Mouse (Mus musculus) liver, embryonic 11.5 days (tissue): Measurements from ENCODE around the gene Pappa. TPM values are rescaled to one million over a fixed set of nuclear protein-coding genes. Genes with fewer than 3 reads are reported as not detected.

ENCODE experiments used
- ATAC-seq: fragments of 200-750 bp; cut with Nextera tagmentation; replicated peaks from 2 replicates; pipeline ENCODE4 v1.8.0; 2017; ENCODE audit warnings: moderate number of reproducible peaks, mild to moderate bottlenecking, moderate TSS enrichment, moderate library complexity; ENCODE audit not compliant: low FRiP score
- DNase-seq: peaks from one replicate; pipeline ENCODE4 v3.0.0-alpha.2; 2017; ENCODE audit warnings: low spot score
- H3K27ac ChIP-seq: fragments of 300-500 bp; sonication (generic); 2 replicates; pipeline ENCODE4 v1.5.1; 2014; ENCODE audit warnings: mild to moderate bottlenecking, low read depth, low read length, control low read depth
- H3K27me3 ChIP-seq: fragments of 300-500 bp; sonication (generic); replicated peaks from 2 replicates; pipeline ENCODE4 v1.6.1; 2014; ENCODE audit warnings: low read length, mixed read lengths; ENCODE audit not compliant: control insufficient read depth, insufficient read depth
- H3K36me3 ChIP-seq: fragments of 300-500 bp; sonication (generic); 2 replicates; pipeline ENCODE4 v1.6.1; 2014; ENCODE audit warnings: mild to moderate bottlenecking, low read length, moderate library complexity, mixed read lengths; ENCODE audit not compliant: control insufficient read depth, insufficient read depth
- H3K4me1 ChIP-seq: fragments of 300-500 bp; sonication (generic); replicated peaks from 2 replicates; pipeline ENCODE4 v1.6.1; 2014; ENCODE audit warnings: low read length, mixed read lengths; ENCODE audit not compliant: control insufficient read depth, insufficient read depth
- H3K4me2 ChIP-seq: fragments of 300-500 bp; sonication (generic); 2 replicates; pipeline ENCODE4 v1.6.1; 2014; ENCODE audit warnings: mild to moderate bottlenecking, control low read depth, moderate library complexity
- H3K4me3 ChIP-seq: fragments of 300-500 bp; sonication (generic); 2 replicates; pipeline ENCODE4 v1.5.1; 2014; ENCODE audit warnings: low read depth, low read length, control low read depth
- H3K9ac ChIP-seq: fragments of 300-500 bp; sonication (generic); 2 replicates; pipeline ENCODE4 v1.6.1; 2014; ENCODE audit warnings: low read depth, low read length, control low read depth
- H3K9me3 ChIP-seq: fragments of 300-500 bp; sonication (generic); 2 replicates; pipeline ENCODE4 v1.6.1; 2016; ENCODE audit warnings: low read length, inconsistent platforms, mixed read lengths; ENCODE audit not compliant: control insufficient read depth
- WGBS: fragments of 180-500 bp; shearing (Covaris S2); extraction: QIAGEN DNeasy Blood & Tissue Kit; methylation state at CpG from one replicate; pipeline ENCODE4 v1.1.7; 2014; 5-methylcytosine and 5-hydroxymethylcytosine counted together
- polyA plus RNA-seq: library from polyadenylated mRNA; unstranded; fragments of >200 nt; fragmentation: Nextera tagmentation; extraction: Ambion mirVana; gene quantifications from 2 replicates; pipeline ENCODE4 v1.2.1, GENCODE M21; 2014

Pappa gene
- polyA plus RNA-seq, 1 experiment from 2014 or later, result 0.40 TPM

- H3K27ac ChIP-seq, result no peak overlapping the region
Measured at GRCm38 (mm10) chr4:65354580-65354979, 230.6 kb downstream of the Pappa start.

GRCm38 (mm10) chr4:65367135-65367534 is 243.2 kb downstream of the Pappa start:
- H3K9me3 ChIP-seq, result no peaks in the 10 kb centered on the region
- no peaks in the 10 kb centered on the region for H3K27me3 ChIP-seq
- no peak overlapping the region for H3K9ac ChIP-seq
- DNase-seq (no peak), ATAC-seq (no peak)
- no peak overlapping the region for H3K4me2 ChIP-seq
- no peaks in the 10 kb centered on the region for H3K4me1 ChIP-seq
- H3K4me3 ChIP-seq, result no peak overlapping the region
- no peak overlapping the region for H3K27ac ChIP-seq
- H3K36me3 ChIP-seq, result no peaks in the 10 kb centered on the region

More at GRCm38 (mm10) chr4:65354580-65354979, 230.6 kb downstream of the Pappa start:
- Histone ChIP-seq H3K4me3 (no peak overlapping the region), H3K9ac (no peak overlapping the region), H3K4me2 (no peak overlapping the region), H3K27me3 (no peaks in the 10 kb centered on the region), H3K4me1 (no peaks in the 10 kb centered on the region), H3K9me3 (no peaks in the 10 kb centered on the region), H3K36me3 (no peaks in the 10 kb centered on the region)
- WGBS, result 73% methylated on average over 4 of the region's 4 CpGs
- no peak for DNase-seq
- no peak for ATAC-seq

GRCm38 (mm10) chr4:65372731-65373130 is 248.8 kb downstream of the Pappa start:
- Histone ChIP-seq H3K4me1 (no peaks in the 10 kb centered on the region), H3K27ac (no peak overlapping the region), H3K4me3 (no peak overlapping the region), H3K4me2 (no peak overlapping the region), H3K9me3 (no peaks in the 10 kb centered on the region), H3K9ac (no peak overlapping the region), H3K27me3 (no peaks in the 10 kb centered on the region), H3K36me3 (no peaks in the 10 kb centered on the region)
- ATAC-seq (no peak), DNase-seq (no peak)
- WGBS, result 86% methylated on average over 3 of the region's 3 CpGs

GRCm38 (mm10) chr4:65373841-65374240 is 249.9 kb downstream of the Pappa start:
- Histone ChIP-seq H3K4me3 (no peak overlapping the region), H3K4me2 (no peak overlapping the region), H3K36me3 (no peaks in the 10 kb centered on the region), H3K27me3 (no peaks in the 10 kb centered on the region), H3K4me1 (no peaks in the 10 kb centered on the region), H3K9me3 (no peaks in the 10 kb centered on the region), H3K27ac (no peak overlapping the region), H3K9ac (no peak overlapping the region)
- DNase-seq, result no peak
- ATAC-seq, result no peak
- 45% methylated on average over 1 of the region's 1 CpGs for WGBS

GRCm38 (mm10) chr4:65376571-65376970 is 252.6 kb downstream of the Pappa start:
- Histone ChIP-seq H3K9me3 (no peaks in the 10 kb centered on the region), H3K27me3 (no peaks in the 10 kb centered on the region), H3K4me2 (no peak overlapping the region), H3K4me1 (no peaks in the 10 kb centered on the region), H3K27ac (no peak overlapping the region), H3K4me3 (no peak overlapping the region), H3K9ac (no peak overlapping the region), H3K36me3 (no peaks in the 10 kb centered on the region)
- DNase-seq (no peak), ATAC-seq (no peak)
- WGBS, result 78% methylated on average over 2 of the region's 2 CpGs

- H3K4me3 ChIP-seq, result no peak overlapping the region
- ATAC-seq (no peak), DNase-seq (no peak)
- no peaks in the 10 kb centered on the region for H3K36me3 ChIP-seq
- no peak overlapping the region for H3K27ac ChIP-seq
- H3K27me3 ChIP-seq, result no peaks in the 10 kb centered on the region
- no peak overlapping the region for H3K4me2 ChIP-seq
- H3K4me1 ChIP-seq, result no peaks in the 10 kb centered on the region
- 86% methylated on average over 4 of the region's 4 CpGs for WGBS
- H3K9me3 ChIP-seq, result no peaks in the 10 kb centered on the region
- no peak overlapping the region for H3K9ac ChIP-seq
Measured at GRCm38 (mm10) chr4:65379461-65379860, 255.5 kb downstream of the Pappa start.

GRCm38 (mm10) chr4:65383070-65383469 is 259.1 kb downstream of the Pappa start:
- no peaks in the 10 kb centered on the region for H3K9me3 ChIP-seq
- no peaks in the 10 kb centered on the region for H3K4me1 ChIP-seq
- no peak overlapping the region for H3K4me3 ChIP-seq
- H3K4me2 ChIP-seq, result no peak overlapping the region
- H3K27me3 ChIP-seq, result no peaks in the 10 kb centered on the region
- ATAC-seq, result no peak
- no peak overlapping the region for H3K27ac ChIP-seq
- H3K9ac ChIP-seq, result no peak overlapping the region
- no peaks in the 10 kb centered on the region for H3K36me3 ChIP-seq
- 89% methylated on average over 4 of the region's 4 CpGs for WGBS
- no peak for DNase-seq

GRCm38 (mm10) chr4:65391001-65391400 is 267.0 kb downstream of the Pappa start:
- 62% methylated on average over 4 of the region's 4 CpGs for WGBS
- no peak for ATAC-seq
- H3K27ac ChIP-seq, result no peak overlapping the region
- no peaks in the 10 kb centered on the region for H3K36me3 ChIP-seq
- H3K27me3 ChIP-seq, result no peaks in the 10 kb centered on the region
- H3K4me2 ChIP-seq, result no peak overlapping the region
- no peak for DNase-seq
- no peaks in the 10 kb centered on the region for H3K4me1 ChIP-seq
- H3K9ac ChIP-seq, result no peak overlapping the region
- H3K4me3 ChIP-seq, result no peak overlapping the region
- no peaks in the 10 kb centered on the region for H3K9me3 ChIP-seq

GRCm38 (mm10) chr4:65396806-65397205 is 272.8 kb downstream of the Pappa start:
- no peaks in the 10 kb centered on the region for H3K9me3 ChIP-seq
- 59% methylated on average over 3 of the region's 3 CpGs for WGBS
- no peak overlapping the region for H3K27ac ChIP-seq
- H3K4me3 ChIP-seq, result no peak overlapping the region
- H3K36me3 ChIP-seq, result no peaks in the 10 kb centered on the region
- H3K9ac ChIP-seq, result no peak overlapping the region
- H3K4me1 ChIP-seq, result no peaks in the 10 kb centered on the region
- DNase-seq, result no peak
- H3K27me3 ChIP-seq, result no peaks in the 10 kb centered on the region
- no peak for ATAC-seq
- H3K4me2 ChIP-seq, result no peak overlapping the region
